ENCODE assay signal across 8 mouse cellular contexts in the genomic region with DNA sequence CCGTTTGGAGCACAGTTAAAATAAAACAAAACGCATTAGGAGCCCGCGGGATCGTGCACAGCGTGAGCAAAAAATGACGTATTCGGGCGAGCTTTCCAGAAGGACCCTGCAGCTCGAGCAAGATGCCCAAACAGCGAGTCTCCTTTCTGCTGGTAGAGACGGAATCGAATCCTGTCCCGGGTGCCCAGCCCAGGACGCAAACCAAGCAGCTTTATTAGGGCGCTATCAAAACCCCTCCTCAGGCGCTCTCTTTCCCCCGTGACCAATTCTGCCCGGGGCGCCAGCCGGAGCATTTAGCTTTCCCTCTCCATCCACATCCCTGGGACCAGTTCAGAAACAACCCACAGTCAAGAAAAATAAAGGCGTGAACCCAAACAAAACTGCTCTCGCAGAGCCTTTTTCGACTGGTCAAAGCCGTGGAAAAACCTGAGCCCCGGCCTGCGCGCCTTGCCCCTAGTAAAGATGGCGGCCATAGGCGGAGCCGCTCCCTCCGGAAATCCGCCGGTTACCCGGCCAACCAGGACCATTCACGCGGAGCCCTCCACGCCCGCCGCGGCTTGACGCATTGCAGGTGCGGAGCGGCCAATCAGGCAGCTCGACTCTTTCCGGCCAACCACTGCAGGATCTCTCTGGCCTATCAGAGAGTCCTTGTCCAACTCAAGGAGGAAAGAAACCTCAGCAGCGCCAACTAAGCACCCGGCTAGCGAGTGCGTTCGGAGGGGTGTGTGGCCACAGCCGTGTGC. TPM values are rescaled to one million over a fixed set of nuclear protein-coding genes. Genes with fewer than 3 reads are reported as not detected.
DNase-seq lines count a peak whose midpoint lies in the region; ATAC-seq lines count a peak whose summit lies in the region.

No protein-coding gene starts in this region.

- H3K27ac ChIP-seq in hindbrain, embryonic 12.5 days = peak overlapping the region; percentile 99

- no peaks in the 10 kb centered on the region for H3K36me3 ChIP-seq in hindbrain, embryonic 12.5 days

- no peaks in the 10 kb centered on the region for H3K27me3 ChIP-seq in hindbrain, embryonic 12.5 days

- DNase-seq in NIH3T3 (ENCODE audit: low read depth) = peak; percentile 99
- peak; percentile 98 to 99 for DNase-seq in cerebellum, postnatal 10 days
- peak; percentile 99 for DNase-seq in frontal cortex, postnatal 10 days (ENCODE audit: low spot score in 2 of 2)
- DNase-seq in layer of hippocampus, postnatal 25 days (ENCODE audit: extremely low spot score in 1 of 2, low spot score in 1 of 2) = peak; percentile 92 to 98
- DNase-seq in lung, postnatal 25 days (ENCODE audit: low spot score) = peak; percentile 100
- peak; percentile 98 for DNase-seq in retina, embryonic 14.5 days (ENCODE audit: low spot score)
- peak; percentile 97 for DNase-seq in thymus, postnatal 4 days

- whole genome bisulfite sequencing in hindbrain, embryonic 12.5 days = under 1% methylated on average over 52 of the region's 52 CpGs

- H3K9me3 ChIP-seq in hindbrain, embryonic 12.5 days (replicated peaks) = no peaks in the 10 kb centered on the region

- H3K4me1 ChIP-seq in hindbrain, embryonic 12.5 days = peaks cover 12% of the 10 kb centered on the region

- H3K9ac ChIP-seq in hindbrain, embryonic 12.5 days = peak overlapping the region; percentile 82

- peak; percentile 99 for ATAC-seq in hindbrain, embryonic 12.5 days (ENCODE audit: low FRiP score)

- peak overlapping the region; percentile 56 for H3K4me3 ChIP-seq in hindbrain, embryonic 12.5 days

- peak overlapping the region; percentile 74 for H3K4me2 ChIP-seq in hindbrain, embryonic 12.5 days (replicated peaks)

RNA-seq across cellular contexts. Expression of a gene that starts 12.1 kb away (rescaled TPM):
- 1,638 and 1,690 TPM in 2 replicates for polyA plus RNA-seq in hindbrain, embryonic 12.5 days (2016; fragmentation: Nextera tagmentation; extraction: Ambion mirVana)
- 1,000 to 10,000 TPM; 1,915 to 2,063 TPM for total RNA-seq in layer of hippocampus, postnatal 25 days (2021)

RNA-seq across cellular contexts. Expression of a gene that starts 27.7 kb away (rescaled TPM):
- polyA plus RNA-seq in hindbrain, embryonic 12.5 days (2016; fragmentation: Nextera tagmentation; extraction: Ambion mirVana) = 15.6 and 16.7 TPM in 2 replicates
- total RNA-seq in layer of hippocampus, postnatal 25 days (2021) = 10 to 100 TPM; 19.4 to 21.7 TPM

Comparison
In these comparisons a context has a peak if more than half of its experiments do, and no peak if none do; other contexts are left out.
1. Peak in every context shown above with its lines: DNase-seq, ATAC-seq, H3K4me3 ChIP-seq and H3K27ac ChIP-seq.